Mouse (Mus musculus) adrenal gland, adult 2 months (tissue): Measurements from ENCODE around the gene Olfr1315-ps1. TPM values are rescaled to one million over a fixed set of nuclear protein-coding genes. Genes with fewer than 3 reads are reported as not detected.

ENCODE experiments used
- DNase-seq: peaks from one replicate; pipeline ENCODE4 v3.0.0; 2021
- long read RNA-seq: library from polyadenylated mRNA; stranded (forward); transcript quantifications from one replicate; pipeline ENCODE4 v2.0.0, GENCODE M21; 2021
- polyA plus RNA-seq: library from polyadenylated mRNA; depleted of rRNA; stranded (reverse); fragments of >200 nt; gene quantifications from 2 replicates; pipeline ENCODE4 v1.2.3, GENCODE M21; 2012; rRNA removed
- total RNA-seq, 2 experiments: library from RNA; stranded (reverse); gene quantifications; 2 replicates each; pipeline ENCODE4 v1.2.3; 2021

The Olfr1315-ps1 gene
- total RNA-seq (not detected), polyA plus RNA-seq (not detected in 2 replicates)
- long read RNA-seq = 0 reads

DNA sequence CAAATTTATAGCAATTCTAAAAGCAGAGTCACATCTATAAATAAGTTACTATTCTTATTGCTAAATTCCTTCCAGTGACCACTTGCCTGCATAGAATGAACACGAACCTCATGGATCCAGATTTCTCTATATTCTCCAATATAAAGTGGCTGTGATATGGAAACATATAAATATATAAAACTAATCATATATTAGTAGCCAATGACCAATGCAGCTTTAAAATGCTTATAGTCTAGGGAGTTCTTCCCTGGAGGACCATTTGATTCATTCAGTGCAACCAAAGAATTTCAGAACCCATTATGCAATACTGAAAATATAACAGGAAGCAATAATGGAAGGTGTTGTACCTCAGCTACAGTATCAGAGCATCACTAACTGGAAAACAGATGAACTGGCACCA, at the start of gene Olfr1315-ps1:
Olfr1315-ps1 (minus strand) TSS at position 101 of the 400 bp plus-strand sequence.
- no peak for DNase-seq

DNA sequence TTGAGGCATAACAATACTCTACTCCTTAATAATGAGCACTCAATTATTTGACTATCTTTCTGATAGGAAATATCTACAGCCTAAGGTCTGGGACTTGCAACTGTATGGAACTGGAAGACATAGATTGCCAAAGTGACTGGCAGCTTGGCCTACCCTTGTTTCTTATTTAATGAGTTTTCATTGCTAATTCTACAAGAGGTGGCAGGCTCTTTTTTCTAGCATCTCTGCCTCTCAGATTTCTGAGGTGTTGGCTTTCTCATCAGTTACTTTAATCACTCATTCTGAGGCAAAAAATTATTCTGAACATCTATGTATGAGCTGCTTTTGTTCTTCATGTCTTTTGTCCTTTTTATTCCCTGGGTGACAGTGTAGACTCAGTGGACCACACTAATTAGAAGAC, 38.7 kb upstream of the Olfr1315-ps1 start, which contains the start of gene Olfr1318:
Olfr1318 (plus strand) TSS at position 301 of the 400 bp plus-strand sequence.
- no peak for DNase-seq

DNA sequence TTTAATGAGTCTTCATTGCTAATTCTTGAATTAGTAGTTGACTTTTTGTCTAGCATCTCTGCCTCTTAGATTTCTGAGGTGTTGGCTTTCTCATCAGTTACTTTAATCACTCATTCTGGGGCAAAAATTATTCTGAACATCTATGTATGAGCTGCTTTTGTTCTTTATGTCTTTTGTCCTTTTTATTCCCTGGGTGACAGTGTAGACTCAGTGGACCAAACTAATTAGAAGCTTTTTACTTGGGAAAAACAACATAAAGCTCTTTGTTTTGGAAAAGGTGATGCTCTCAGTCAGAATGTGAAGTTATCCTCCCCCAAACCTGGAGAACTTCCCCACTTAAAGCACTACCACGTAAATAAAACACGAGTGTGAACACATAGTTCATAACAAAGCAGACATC, 24.8 kb upstream of the Olfr1315-ps1 start, which contains the start of gene Olfr1317:
Olfr1317 (plus strand) TSS at position 301 of the 400 bp plus-strand sequence.
- no peak for DNase-seq

DNA sequence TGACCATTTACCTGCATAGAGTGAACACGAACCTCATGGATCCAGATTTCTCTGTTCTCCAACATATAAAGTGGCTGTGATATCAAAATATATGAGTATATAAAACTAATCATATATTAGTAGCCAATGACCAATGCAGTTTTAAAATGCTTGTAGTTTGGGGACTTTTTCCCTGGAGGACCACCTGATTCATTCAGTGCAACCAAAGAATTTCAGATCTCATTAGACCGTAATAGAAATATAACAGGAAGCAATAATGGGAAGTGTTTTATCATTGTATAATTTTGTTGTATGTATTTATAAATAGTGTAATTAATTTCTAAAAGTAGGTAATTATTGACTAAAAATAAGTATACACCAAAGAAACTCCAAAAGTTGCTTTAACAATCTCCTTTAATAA, 19.6 kb upstream of the Olfr1315-ps1 start, which contains the start of gene Olfr1316:
Olfr1316 (minus strand) TSS at position 101 of the 400 bp plus-strand sequence.
- no peak for DNase-seq

DNA sequence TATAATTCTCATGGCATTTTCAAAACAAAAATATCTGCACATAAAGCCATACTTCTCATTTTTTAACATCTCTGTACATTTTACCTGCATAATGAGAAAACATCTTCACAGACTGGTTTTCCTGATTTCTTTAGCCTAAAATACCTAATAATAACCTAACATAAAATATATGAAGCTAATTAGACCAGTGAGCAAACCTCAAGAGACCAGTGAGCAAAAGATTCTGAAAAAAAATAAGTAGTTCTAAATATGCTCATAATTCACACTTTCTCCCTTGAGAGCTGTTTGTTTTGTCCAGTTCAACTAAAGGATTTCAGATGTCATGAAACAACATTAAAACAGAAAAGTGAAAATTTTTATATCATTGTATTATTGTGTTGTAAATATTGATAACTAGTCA, 18.6 kb downstream of the Olfr1315-ps1 start, which contains the start of gene Olfr1314:
Olfr1314 (minus strand) TSS at position 101 of the 400 bp plus-strand sequence.
- DNase-seq = no peak

DNA sequence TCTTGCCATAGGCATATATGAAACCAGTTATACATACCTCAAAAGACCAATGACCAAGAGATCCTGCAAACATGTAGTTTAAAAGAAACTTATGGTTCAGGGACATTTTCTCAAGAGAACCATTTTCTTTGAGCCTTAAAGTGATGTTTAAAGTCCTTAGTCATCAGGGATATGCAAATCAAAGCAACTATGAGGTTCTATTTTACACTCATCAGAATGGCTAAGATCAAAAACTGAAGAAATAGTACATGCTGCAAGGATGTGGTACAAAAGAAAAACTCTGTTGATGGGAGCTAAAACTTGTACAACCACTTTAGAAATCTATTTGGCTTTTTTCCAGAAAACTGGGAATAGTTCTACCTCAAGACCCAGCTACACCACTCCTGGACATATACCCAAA, 37.5 kb downstream of the Olfr1315-ps1 start, which contains the start of gene Olfr1313:
Olfr1313 (minus strand) TSS at position 101 of the 400 bp plus-strand sequence.
- no peak for DNase-seq

Other genes with a start within 250 kb of the Olfr1315-ps1 start
- not detected for gene Olfr1305, start 238.3 kb downstream of the Olfr1315-ps1 start, total RNA-seq
- gene Olfr1305, start 238.3 kb downstream of the Olfr1315-ps1 start, polyA plus RNA-seq = not detected in 2 replicates
- not detected for gene Olfr1306, start 199.2 kb downstream of the Olfr1315-ps1 start, total RNA-seq
- gene Olfr1306, start 199.2 kb downstream of the Olfr1315-ps1 start, polyA plus RNA-seq = not detected in 2 replicates
- gene Olfr1307, start 166.0 kb downstream of the Olfr1315-ps1 start, total RNA-seq = under 1 TPM in 1 of 2 experiments, not detected in 1; under 0.01 TPM
- not detected in 2 replicates for gene Olfr1307, start 166.0 kb downstream of the Olfr1315-ps1 start, polyA plus RNA-seq
- gene Olfr1308, start 150.5 kb downstream of the Olfr1315-ps1 start, total RNA-seq = not detected
- gene Olfr1308, start 150.5 kb downstream of the Olfr1315-ps1 start, polyA plus RNA-seq = not detected in 2 replicates
- not detected for gene Olfr1309, start 125.2 kb downstream of the Olfr1315-ps1 start, total RNA-seq
- not detected in 2 replicates for gene Olfr1309, start 125.2 kb downstream of the Olfr1315-ps1 start, polyA plus RNA-seq
- not detected for gene Olfr1310, start 102.7 kb downstream of the Olfr1315-ps1 start, total RNA-seq
- gene Olfr1310, start 102.7 kb downstream of the Olfr1315-ps1 start, polyA plus RNA-seq = not detected in 2 replicates
- gene Olfr1311, start 91.0 kb downstream of the Olfr1315-ps1 start, total RNA-seq = not detected
- gene Olfr1311, start 91.0 kb downstream of the Olfr1315-ps1 start, polyA plus RNA-seq = not detected in 2 replicates
- gene Olfr1312, start 65.2 kb downstream of the Olfr1315-ps1 start, total RNA-seq = not detected
- not detected in 2 replicates for gene Olfr1312, start 65.2 kb downstream of the Olfr1315-ps1 start, polyA plus RNA-seq
- not detected for gene Olfr1313, start 37.6 kb downstream of the Olfr1315-ps1 start, total RNA-seq
- gene Olfr1313, start 37.6 kb downstream of the Olfr1315-ps1 start, polyA plus RNA-seq = not detected in 2 replicates
- gene Olfr1314, start 18.7 kb downstream of the Olfr1315-ps1 start, total RNA-seq = not detected
- gene Olfr1314, start 18.7 kb downstream of the Olfr1315-ps1 start, polyA plus RNA-seq = not detected in 2 replicates
- not detected for gene Olfr1316, start 19.5 kb upstream of the Olfr1315-ps1 start, total RNA-seq
- gene Olfr1316, start 19.5 kb upstream of the Olfr1315-ps1 start, polyA plus RNA-seq = not detected in 2 replicates
- not detected for gene Olfr1317, start 24.9 kb upstream of the Olfr1315-ps1 start, total RNA-seq
- not detected in 2 replicates for gene Olfr1317, start 24.9 kb upstream of the Olfr1315-ps1 start, polyA plus RNA-seq
- gene Olfr1318, start 38.8 kb upstream of the Olfr1315-ps1 start, total RNA-seq = not detected
- gene Olfr1318, start 38.8 kb upstream of the Olfr1315-ps1 start, polyA plus RNA-seq = not detected in 2 replicates
- gene Lpcat4, start 124.0 kb upstream of the Olfr1315-ps1 start, total RNA-seq = 1 to 10 TPM; 5.1 to 9.2 TPM
- 18.9 TPM in 2 replicates for gene Lpcat4, start 124.0 kb upstream of the Olfr1315-ps1 start, polyA plus RNA-seq
- gene Nutm1, start 143.9 kb upstream of the Olfr1315-ps1 start, total RNA-seq = not detected
- gene Nutm1, start 143.9 kb upstream of the Olfr1315-ps1 start, polyA plus RNA-seq = not detected in 2 replicates
- 100 to 1,000 TPM; 122 to 167 TPM for gene Nop10, start 146.5 kb upstream of the Olfr1315-ps1 start, total RNA-seq
- gene Nop10, start 146.5 kb upstream of the Olfr1315-ps1 start, polyA plus RNA-seq = 46.6 and 57.7 TPM in 2 replicates
- 10 to 100 TPM; 33.4 to 35.1 TPM for gene Slc12a6, start 150.4 kb upstream of the Olfr1315-ps1 start, total RNA-seq
- 11.7 and 14.5 TPM in 2 replicates for gene Slc12a6, start 150.4 kb upstream of the Olfr1315-ps1 start, polyA plus RNA-seq
- under 1 TPM in 1 of 2 experiments, not detected in 1; 0.14 TPM for gene Gm21985, start 150.9 kb upstream of the Olfr1315-ps1 start, total RNA-seq
- gene Gm21985, start 150.9 kb upstream of the Olfr1315-ps1 start, polyA plus RNA-seq = not detected in 2 replicates